Mouse (Mus musculus): ENCODE measurements around the gene Htatsf1. TPM values are rescaled to one million over a fixed set of nuclear protein-coding genes. Genes with fewer than 3 reads are reported as not detected.

The Htatsf1 gene
- 40.8 and 43.3 TPM in 2 replicates for total RNA-seq (2014; rRNA removed)
- polyA plus RNA-seq (2015; fragmentation: Nextera tagmentation; extraction: Ambion mirVana) = 81.1 and 89.2 TPM in 2 replicates

- no peaks in the 10 kb centered on the region for H3K9me3 ChIP-seq (ENCODE audit: low read length)
- no peaks in the 10 kb centered on the region for H3K36me3 ChIP-seq (ENCODE audit: insufficient read depth, low read length)
- H3K4me3 ChIP-seq (ENCODE audit: low read depth, low read length) = peak within 1 kb of the TSS; percentile 49
- no peak; the same call in 1 of the 2 replicates for TF ChIP-seq CTCF (IDR thresholded peaks at IDR 0.05)
- no peaks in the 10 kb centered on the region for H3K27me3 ChIP-seq (ENCODE audit: insufficient read depth, low read length)
- peak within 1 kb of the TSS; percentile 68 for H3K9ac ChIP-seq (replicated peaks; ENCODE audit: low read length, poor library complexity, severe bottlenecking)
- WGBS = 23% methylated on average over 72 of the region's 85 CpGs
- ATAC-seq (ENCODE audit: low FRiP score) (peak; percentile 97), DNase-seq (ENCODE audit: low spot score) (peak; percentile 83)
- peak within 1 kb of the TSS; percentile 57 for H3K4me2 ChIP-seq (ENCODE audit: low read depth, low read length, poor library complexity, severe bottlenecking)
- H3K4me1 ChIP-seq (ENCODE audit: insufficient read depth, low read length) = no peaks in the 10 kb centered on the region
- H3K27ac ChIP-seq (ENCODE audit: low read depth, low read length) = peak within 1 kb of the TSS; percentile 89
Observed at GRCm38 (mm10) chrX:57053174-57053992, at the start of gene Htatsf1. TSS of gene Htatsf1 (plus strand) at chrX:57053583.

- Histone ChIP-seq H3K4me2 (ENCODE audit: low read depth, low read length, poor library complexity, severe bottlenecking) (no peak overlapping the region), H3K27ac (ENCODE audit: low read depth, low read length) (no peak overlapping the region), H3K4me1 (ENCODE audit: insufficient read depth, low read length) (no peaks in the 10 kb centered on the region), H3K9me3 (ENCODE audit: low read length) (no peaks in the 10 kb centered on the region), H3K9ac (replicated peaks; ENCODE audit: low read length, poor library complexity, severe bottlenecking) (no peak overlapping the region), H3K27me3 (ENCODE audit: insufficient read depth, low read length) (no peaks in the 10 kb centered on the region), H3K36me3 (ENCODE audit: insufficient read depth, low read length) (no peaks in the 10 kb centered on the region), H3K4me3 (ENCODE audit: low read depth, low read length) (no peak overlapping the region)
- DNase-seq (ENCODE audit: low spot score) (no peak), ATAC-seq (ENCODE audit: low FRiP score) (no peak)
- 82% methylated on average over 2 of the region's 2 CpGs for WGBS
- TF ChIP-seq CTCF (IDR thresholded peaks at IDR 0.05) = no peak
Observed at GRCm38 (mm10) chrX:57012891-57013290, 40.5 kb upstream of the Htatsf1 start.

GRCm38 (mm10) chrX:57042774-57043173, 10.6 kb upstream of the Htatsf1 start, which contains the start of gene Brs3:
TSS of gene Brs3 (plus strand) at chrX:57043074.
- no peak within 1 kb of the TSS for H3K9ac ChIP-seq (replicated peaks; ENCODE audit: low read length, poor library complexity, severe bottlenecking)
- TF ChIP-seq CTCF (IDR thresholded peaks at IDR 0.05) = no peak
- H3K4me1 ChIP-seq (ENCODE audit: insufficient read depth, low read length) = no peaks in the 10 kb centered on the region
- 80% methylated on average over 5 of the region's 5 CpGs for WGBS
- no peak within 1 kb of the TSS for H3K4me3 ChIP-seq (ENCODE audit: low read depth, low read length)
- DNase-seq (ENCODE audit: low spot score) (no peak), ATAC-seq (ENCODE audit: low FRiP score) (no peak)
- H3K4me2 ChIP-seq (ENCODE audit: low read depth, low read length, poor library complexity, severe bottlenecking) = no peak within 1 kb of the TSS
- H3K36me3 ChIP-seq (ENCODE audit: insufficient read depth, low read length) = no peaks in the 10 kb centered on the region
- no peaks in the 10 kb centered on the region for H3K27me3 ChIP-seq (ENCODE audit: insufficient read depth, low read length)
- no peak within 1 kb of the TSS for H3K27ac ChIP-seq (ENCODE audit: low read depth, low read length)
- H3K9me3 ChIP-seq (ENCODE audit: low read length) = no peaks in the 10 kb centered on the region

GRCm38 (mm10) chrX:57043869-57044268, 9.5 kb upstream of the Htatsf1 start:
- Histone ChIP-seq H3K9ac (replicated peaks; ENCODE audit: low read length, poor library complexity, severe bottlenecking) (no peak overlapping the region), H3K9me3 (ENCODE audit: low read length) (no peaks in the 10 kb centered on the region), H3K27me3 (ENCODE audit: insufficient read depth, low read length) (no peaks in the 10 kb centered on the region), H3K27ac (ENCODE audit: low read depth, low read length) (no peak overlapping the region), H3K4me3 (ENCODE audit: low read depth, low read length) (no peak overlapping the region), H3K4me2 (ENCODE audit: low read depth, low read length, poor library complexity, severe bottlenecking) (no peak overlapping the region), H3K4me1 (ENCODE audit: insufficient read depth, low read length) (no peaks in the 10 kb centered on the region), H3K36me3 (ENCODE audit: insufficient read depth, low read length) (no peaks in the 10 kb centered on the region)
- ATAC-seq (ENCODE audit: low FRiP score) = no peak
- 74% methylated on average over 6 of the region's 6 CpGs for WGBS
- peak; percentile 59 for TF ChIP-seq CTCF (IDR thresholded peaks at IDR 0.05)
- peak; percentile 15 for DNase-seq (ENCODE audit: low spot score)

- Histone ChIP-seq H3K4me1 (ENCODE audit: insufficient read depth, low read length) (no peaks in the 10 kb centered on the region), H3K27ac (ENCODE audit: low read depth, low read length) (peak overlapping the region; percentile 89), H3K9ac (replicated peaks; ENCODE audit: low read length, poor library complexity, severe bottlenecking) (peak overlapping the region; percentile 68), H3K27me3 (ENCODE audit: insufficient read depth, low read length) (no peaks in the 10 kb centered on the region), H3K9me3 (ENCODE audit: low read length) (no peaks in the 10 kb centered on the region), H3K4me3 (ENCODE audit: low read depth, low read length) (peak overlapping the region; percentile 49), H3K4me2 (ENCODE audit: low read depth, low read length, poor library complexity, severe bottlenecking) (peak overlapping the region; percentile 42), H3K36me3 (ENCODE audit: insufficient read depth, low read length) (no peaks in the 10 kb centered on the region)
- 23% methylated on average over 4 of the region's 4 CpGs for WGBS
- no peak for DNase-seq (ENCODE audit: low spot score)
- ATAC-seq (ENCODE audit: low FRiP score) = peak; percentile 80
- peak; percentile 32; the same call in 1 of the 2 replicates for TF ChIP-seq CTCF (IDR thresholded peaks at IDR 0.05)
Observed at GRCm38 (mm10) chrX:57052848-57053173, 572 bp upstream of the Htatsf1 start.

GRCm38 (mm10) chrX:57053993-57054385, 606 bp downstream of the Htatsf1 start:
- H3K4me3 ChIP-seq (ENCODE audit: low read depth, low read length) = peak overlapping the region; percentile 49
- no peaks in the 10 kb centered on the region for H3K9me3 ChIP-seq (ENCODE audit: low read length)
- WGBS = 31% methylated on average over 11 of the region's 11 CpGs
- H3K4me1 ChIP-seq (ENCODE audit: insufficient read depth, low read length) = no peaks in the 10 kb centered on the region
- no peaks in the 10 kb centered on the region for H3K36me3 ChIP-seq (ENCODE audit: insufficient read depth, low read length)
- H3K4me2 ChIP-seq (ENCODE audit: low read depth, low read length, poor library complexity, severe bottlenecking) = peak overlapping the region; percentile 57
- ATAC-seq (ENCODE audit: low FRiP score) = peak; percentile 3; the same call in 1 of the 2 replicates
- peak overlapping the region; percentile 68; the same call in 1 of the 2 replicates for H3K9ac ChIP-seq (replicated peaks; ENCODE audit: low read length, poor library complexity, severe bottlenecking)
- H3K27ac ChIP-seq (ENCODE audit: low read depth, low read length) = peak overlapping the region; percentile 89; the same call in 1 of the 2 replicates
- DNase-seq (ENCODE audit: low spot score) = no peak
- H3K27me3 ChIP-seq (ENCODE audit: insufficient read depth, low read length) = no peaks in the 10 kb centered on the region
- TF ChIP-seq CTCF (IDR thresholded peaks at IDR 0.05) = no peak
